Mouse (Mus musculus) spleen, adult 2 months (tissue): ENCODE measurements at regions not wholly inside any gene's neighbourhood (a gene's known extent, or its start where the extent isn't known, plus 50 kb on each side); places are given as distances from the start of the nearest gene placed in this dataset.

Source experiments
- DNase-seq, 2 experiments: peaks; one replicate each; pipeline versions ENCODE4 v3.0.0 to v3.0.0-alpha.2; 2012 to 2021; ENCODE audit warnings: low spot score in 2 of 2, low read depth in 1 of 2
- H3K27ac ChIP-seq: fragments of 200-500 bp; 2 replicates; pipeline ENCODE4 v1.5.1; 2012; ENCODE audit warnings: low read length, inconsistent platforms; ENCODE audit not compliant: insufficient read depth
- H3K27me3 ChIP-seq: fragments of 200-500 bp; 2 replicates; pipeline ENCODE4 v1.6.1; 2012; ENCODE audit warnings: mild to moderate bottlenecking, moderate library complexity, low read length, inconsistent platforms; ENCODE audit not compliant: control insufficient read depth, insufficient read depth
- H3K36me3 ChIP-seq: fragments of 200-500 bp; 2 replicates; pipeline ENCODE4 v1.6.1; 2012; ENCODE audit warnings: mild to moderate bottlenecking, low read length, inconsistent platforms; ENCODE audit not compliant: control insufficient read depth, insufficient read depth
- H3K4me1 ChIP-seq: fragments of 200-500 bp; 2 replicates; pipeline ENCODE4 v1.6.1; 2011; ENCODE audit warnings: inconsistent platforms; ENCODE audit not compliant: control insufficient read depth, insufficient read depth, insufficient read length
- H3K4me3 ChIP-seq: fragments of 200-500 bp; 2 replicates; pipeline ENCODE4 v1.5.1; 2011; ENCODE audit warnings: mild to moderate bottlenecking, inconsistent platforms; ENCODE audit not compliant: insufficient read depth, insufficient read length; ENCODE audit errors: extremely low read depth
- CTCF ChIP-seq: fragments of 200-500 bp; IDR thresholded peaks from 2 replicates; pipeline ENCODE4 v1.5.1; 2011; ENCODE audit warnings: mild to moderate bottlenecking, inconsistent platforms; ENCODE audit not compliant: insufficient read depth, insufficient read length, insufficient replicate concordance; ENCODE audit errors: extremely low read depth
- POLR2A ChIP-seq: fragments of 200-500 bp; IDR thresholded peaks from 2 replicates; pipeline ENCODE4 v1.6.1; 2011; ENCODE audit warnings: low read depth, low read length, inconsistent platforms
- WGBS: fragments of 180-500 bp; shearing (Covaris S2); methylation state at CpG from one replicate; pipeline ENCODE4 v1.1.7; 2018; 5-methylcytosine and 5-hydroxymethylcytosine counted together

DNA sequence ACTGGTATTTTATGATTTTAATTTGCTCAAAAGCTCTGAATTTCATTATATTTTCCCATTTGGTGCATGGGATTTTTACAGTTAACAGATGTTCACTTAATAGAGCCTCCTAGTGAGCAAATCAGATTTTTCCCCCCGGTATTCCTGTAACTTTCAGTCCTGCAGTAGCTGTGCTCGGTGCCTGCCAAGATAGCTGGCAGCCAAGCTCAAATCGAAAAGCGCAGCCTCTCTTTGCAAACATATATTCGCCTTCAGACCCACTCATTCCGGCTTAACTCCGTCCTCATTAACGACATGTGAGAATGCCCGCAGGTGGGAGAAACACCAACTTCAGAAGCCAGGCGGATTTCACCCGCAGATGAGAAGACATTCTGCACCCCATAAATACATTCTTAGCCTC lies 299.7 kb downstream of the Mat2b start:
- H3K36me3 ChIP-seq: no peaks in the 10 kb centered on the region
- H3K4me3 ChIP-seq: no peak overlapping the region
- no peaks in the 10 kb centered on the region for H3K27me3 ChIP-seq
- no peak for DNase-seq
- no peaks in the 10 kb centered on the region for H3K4me1 ChIP-seq
- 88% methylated on average over 11 of the region's 11 CpGs for WGBS
- no peak overlapping the region for H3K27ac ChIP-seq
- TF ChIP-seq POLR2A: no peak
- TF ChIP-seq CTCF: no peak

DNA sequence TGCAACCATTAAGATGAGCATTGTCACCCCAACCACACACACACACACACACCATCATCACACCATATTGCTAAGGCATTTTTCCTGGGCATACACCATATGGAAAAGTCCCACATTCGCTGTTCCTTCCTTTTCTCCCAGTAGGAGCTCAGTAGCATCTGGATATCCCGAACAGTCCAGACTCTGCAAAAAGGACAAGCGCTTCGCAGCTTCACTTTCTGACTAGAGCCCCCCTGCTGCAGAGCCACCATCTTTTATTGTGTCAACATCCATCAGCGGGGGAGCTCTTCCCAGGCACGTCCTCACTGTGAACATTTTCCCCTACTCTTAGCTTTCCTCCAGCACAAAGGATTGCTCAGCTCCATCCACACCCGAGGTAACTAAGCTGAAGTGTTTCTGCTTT lies 300.1 kb downstream of the Mat2b start:
- DNase-seq: no peak
- TF ChIP-seq CTCF (no peak), POLR2A (no peak)
- H3K36me3 ChIP-seq: no peaks in the 10 kb centered on the region
- H3K27ac ChIP-seq: no peak overlapping the region
- H3K4me1 ChIP-seq: no peaks in the 10 kb centered on the region
- 76% methylated on average over 7 of the region's 7 CpGs for whole genome bisulfite sequencing
- no peaks in the 10 kb centered on the region for H3K27me3 ChIP-seq
- H3K4me3 ChIP-seq: no peak overlapping the region

DNA sequence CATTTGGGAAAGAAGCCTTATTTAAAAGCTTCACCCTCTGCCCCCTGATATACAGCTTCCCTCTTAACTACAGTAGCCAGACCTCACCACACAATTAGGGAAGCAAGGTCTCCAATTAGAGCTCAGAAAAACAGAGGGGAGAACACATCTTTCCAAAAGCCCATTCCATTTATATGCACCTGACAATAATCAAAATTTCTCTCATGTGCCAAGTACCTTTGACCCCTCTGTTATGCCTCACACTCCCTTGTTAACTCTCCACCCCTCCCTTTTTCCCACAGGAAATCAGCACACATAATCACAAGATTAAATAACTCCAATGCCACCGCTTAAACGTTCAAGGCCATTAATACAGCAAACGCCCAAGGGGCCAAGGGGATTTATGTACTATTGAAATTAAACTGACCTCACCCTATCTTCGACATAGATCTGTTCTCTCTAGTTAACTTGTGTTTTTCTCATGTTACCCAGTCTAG lies 300.7 kb downstream of the Mat2b start:
- DNase-seq: no peak
- H3K36me3 ChIP-seq: no peaks in the 10 kb centered on the region
- no peaks in the 10 kb centered on the region for H3K4me1 ChIP-seq
- no peaks in the 10 kb centered on the region for H3K27me3 ChIP-seq
- H3K4me3 ChIP-seq: no peak overlapping the region
- WGBS: 74% methylated on average over 4 of the region's 4 CpGs
- no peak for TF ChIP-seq CTCF
- no peak overlapping the region for H3K27ac ChIP-seq

DNA sequence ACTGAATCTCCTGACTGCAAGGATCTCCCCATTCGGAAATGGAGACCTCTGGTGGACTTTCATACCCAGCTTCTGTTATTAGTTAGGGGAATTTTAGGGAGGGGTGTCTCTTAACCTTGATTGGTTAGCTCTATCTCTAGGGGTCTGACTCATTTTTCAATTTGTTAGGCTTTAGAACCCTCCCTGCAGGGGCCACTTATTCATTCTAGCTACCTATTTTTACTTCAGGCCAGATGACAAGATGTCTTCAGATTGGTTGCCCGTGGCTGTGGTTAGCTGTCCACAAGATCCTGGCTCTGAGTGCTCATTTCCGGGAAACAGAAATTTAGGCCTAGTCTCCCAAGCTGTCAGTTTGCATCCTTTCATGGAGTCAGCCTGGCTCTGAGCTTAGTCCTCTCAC lies 314.3 kb downstream of the Mat2b start:
- Histone ChIP-seq H3K27me3 (no peaks in the 10 kb centered on the region), H3K27ac (no peak overlapping the region), H3K4me3 (no peak overlapping the region), H3K36me3 (no peaks in the 10 kb centered on the region), H3K4me1 (no peaks in the 10 kb centered on the region)
- WGBS: 69% methylated on average over 3 of the region's 3 CpGs
- DNase-seq: no peak
- TF ChIP-seq CTCF (no peak), POLR2A (no peak)

DNA sequence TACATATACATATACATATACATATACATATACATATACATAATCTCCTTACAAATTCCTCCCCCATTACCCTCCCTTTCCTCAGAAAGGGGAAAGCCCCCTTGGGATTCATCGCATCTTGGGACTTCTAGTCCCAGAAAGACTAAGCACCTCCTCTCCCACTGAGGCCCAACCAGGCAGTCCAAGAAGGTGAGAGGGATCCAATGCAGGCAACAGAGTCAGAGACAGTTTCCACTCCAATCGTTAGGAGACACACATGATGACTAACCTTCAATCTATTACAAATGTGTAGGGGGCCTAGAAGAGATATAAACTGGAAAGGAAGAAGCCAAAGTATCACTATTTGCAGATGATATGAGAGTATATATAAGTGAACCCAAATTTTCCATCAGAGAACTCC lies 323.3 kb downstream of the Mat2b start:
- WGBS: 89% methylated on average over 2 of the region's 2 CpGs
- no peak for DNase-seq
- Histone ChIP-seq H3K4me1 (no peaks in the 10 kb centered on the region), H3K27ac (no peak overlapping the region), H3K27me3 (no peaks in the 10 kb centered on the region), H3K4me3 (no peak overlapping the region), H3K36me3 (no peaks in the 10 kb centered on the region)
- TF ChIP-seq CTCF (no peak), POLR2A (no peak)

DNA sequence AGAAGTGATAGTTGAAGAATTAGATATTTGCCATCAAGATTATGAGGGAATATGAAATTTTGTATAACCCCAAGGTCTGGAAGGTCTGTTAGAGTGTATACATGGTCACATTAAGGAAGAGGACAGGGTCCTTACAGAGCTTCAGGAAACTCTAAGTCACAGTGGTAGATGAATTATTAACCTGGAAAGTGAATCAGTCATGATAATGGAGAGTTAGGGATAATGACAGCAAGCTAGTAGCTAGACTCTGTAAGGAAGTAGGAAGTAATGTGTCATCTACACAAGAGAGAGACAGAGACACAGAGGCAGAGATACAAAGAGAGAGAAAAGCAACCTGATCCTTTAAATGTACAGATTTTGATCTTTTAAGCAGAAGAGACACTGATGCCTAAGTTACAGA lies 328.4 kb downstream of the Mat2b start:
- TF ChIP-seq CTCF (no peak), POLR2A (no peak)
- Histone ChIP-seq H3K4me3 (no peak overlapping the region), H3K27me3 (no peaks in the 10 kb centered on the region), H3K4me1 (no peaks in the 10 kb centered on the region), H3K27ac (no peak overlapping the region), H3K36me3 (no peaks in the 10 kb centered on the region)
- DNase-seq: no peak

DNA sequence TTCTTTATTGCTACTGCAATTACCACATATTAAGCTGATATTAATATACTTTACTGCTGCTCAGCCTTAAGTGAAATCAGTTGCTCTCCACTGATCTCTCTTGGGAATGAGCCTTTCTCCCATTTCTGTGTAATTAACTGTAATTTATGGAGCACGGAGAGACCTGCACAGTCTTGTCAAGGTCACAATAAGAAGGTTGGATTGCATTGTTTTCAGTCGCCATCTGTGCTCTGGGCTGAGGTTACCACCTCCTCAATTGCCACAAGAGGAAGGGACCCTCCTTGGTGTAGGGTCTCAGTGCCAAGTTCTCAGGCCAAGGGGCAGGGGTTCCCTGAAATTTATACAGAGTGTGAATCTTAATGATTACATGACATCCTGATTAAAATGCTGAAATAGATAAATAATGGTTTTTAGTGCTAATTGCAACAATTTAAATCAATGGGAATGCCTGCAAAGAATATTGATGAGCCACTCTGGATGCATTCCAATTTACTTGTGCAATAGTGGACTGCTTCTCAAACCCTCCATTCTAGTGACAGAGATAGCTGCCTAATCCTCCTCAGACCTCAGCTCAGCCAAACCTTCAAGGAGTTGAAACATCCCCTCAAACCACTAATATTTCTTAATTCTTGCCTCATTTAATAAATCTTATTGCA lies 332.3 kb downstream of the Mat2b start:
- no peak for DNase-seq
- H3K4me1 ChIP-seq: no peaks in the 10 kb centered on the region
- H3K36me3 ChIP-seq: no peaks in the 10 kb centered on the region
- no peak for TF ChIP-seq CTCF
- TF ChIP-seq POLR2A: no peak
- WGBS: 58% methylated on average over 2 of the region's 2 CpGs
- no peaks in the 10 kb centered on the region for H3K27me3 ChIP-seq
- no peak overlapping the region for H3K27ac ChIP-seq
- H3K4me3 ChIP-seq: no peak overlapping the region
